Mouse (Mus musculus): ENCODE measurements around the gene Tmem161a. TPM values are rescaled to one million over a fixed set of nuclear protein-coding genes. Genes with fewer than 3 reads are reported as not detected.

Gene Tmem161a
- total and polyA plus RNA-seq, 2 experiments: 20.4 to 60.4 TPM

GRCm38 (mm10) chr8:70163316-70163715 lies 8.8 kb upstream of the Tmem161a start:
- Histone ChIP-seq H3K4me3 (ENCODE audit: insufficient read depth, low read depth, low read length) (no peak overlapping the region), H3K36me3 (ENCODE audit: control insufficient read depth, insufficient read depth, low read length) (no peaks in the 10 kb centered on the region), H3K4me1 (ENCODE audit: control insufficient read depth, insufficient read depth, low read length) (peaks cover 1% of the 10 kb centered on the region; the same call in 1 of the 2 replicates), H3K27ac (replicated peaks; ENCODE audit: insufficient read depth, low read depth, low read length) (no peak overlapping the region), H3K27me3 (ENCODE audit: control insufficient read depth, insufficient read depth, low read length) (peaks cover 9% of the 10 kb centered on the region; the same call in 1 of the 2 replicates), H3K9ac (ENCODE audit: low read depth, low read length) (no peak overlapping the region), H3K79me2 (ENCODE audit: control insufficient read depth, insufficient read depth, low read length) (no peaks in the 10 kb centered on the region)
- WGBS: 83% methylated on average over 3 of the region's 3 CpGs
- TF ChIP-seq POLR2A (IDR thresholded peaks at IDR 0.05; ENCODE audit: extremely low read depth, insufficient read depth, low read length) (no peak), CTCF (IDR thresholded peaks at IDR 0.05; ENCODE audit: low read depth, low read length) (no peak)
- DNase-seq (ENCODE audit: extremely low read depth, low read depth, low spot score): no peak

DNA sequence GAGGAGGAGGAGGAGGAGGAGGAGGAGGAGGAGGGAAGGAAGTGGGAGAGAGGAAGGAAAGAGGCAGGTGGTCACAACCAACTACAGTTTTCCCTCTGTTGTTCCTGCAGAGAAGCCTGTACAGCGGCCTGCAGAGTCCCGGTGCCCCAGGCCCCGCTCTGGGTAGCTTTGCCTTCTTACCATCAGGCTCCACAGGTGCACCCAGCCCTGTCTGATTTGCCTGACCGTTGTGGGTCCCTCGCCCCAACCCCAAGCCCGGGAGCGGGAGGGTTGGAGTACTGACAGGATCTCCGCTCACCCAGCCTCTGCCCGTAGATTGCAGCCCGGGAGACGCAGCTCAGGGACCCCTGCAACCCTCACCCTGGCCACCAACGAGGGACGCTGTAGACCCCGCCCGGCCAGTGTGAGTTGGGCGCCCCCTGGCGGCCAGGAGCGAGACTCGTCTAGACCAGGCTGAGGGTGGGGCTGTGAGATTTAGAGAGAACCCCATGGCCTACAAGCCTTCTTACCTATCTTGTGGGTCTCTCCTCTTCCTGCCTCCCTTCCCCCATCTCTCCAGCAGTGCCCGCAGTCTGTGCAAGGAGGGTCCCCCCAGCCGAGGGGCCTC lies 5.5 kb upstream of the Tmem161a start:
- H3K79me2 ChIP-seq (ENCODE audit: control insufficient read depth, insufficient read depth, low read length): no peaks in the 10 kb centered on the region
- no peak overlapping the region for H3K27ac ChIP-seq (replicated peaks; ENCODE audit: insufficient read depth, low read depth, low read length)
- 0 out of 2 replicates have a peak overlapping the region, but pooled peaks have one; percentile 45 for H3K9ac ChIP-seq (ENCODE audit: low read depth, low read length)
- peaks cover 9% of the 10 kb centered on the region; the same call in 1 of the 2 replicates for H3K27me3 ChIP-seq (ENCODE audit: control insufficient read depth, insufficient read depth, low read length)
- TF ChIP-seq CTCF (IDR thresholded peaks at IDR 0.05; ENCODE audit: low read depth, low read length) (peak; percentile 87), POLR2A (IDR thresholded peaks at IDR 0.05; ENCODE audit: extremely low read depth, insufficient read depth, low read length) (no peak)
- H3K4me1 ChIP-seq (ENCODE audit: control insufficient read depth, insufficient read depth, low read length): peaks cover 7% of the 10 kb centered on the region; the same call in 1 of the 2 replicates
- peak overlapping the region; percentile 18; the same call in 1 of the 2 replicates for H3K4me3 ChIP-seq (ENCODE audit: insufficient read depth, low read depth, low read length)
- WGBS: 3% methylated on average over 21 of the region's 21 CpGs
- no peak for DNase-seq (ENCODE audit: extremely low read depth, low read depth, low spot score)
- H3K36me3 ChIP-seq (ENCODE audit: control insufficient read depth, insufficient read depth, low read length): no peaks in the 10 kb centered on the region

DNA sequence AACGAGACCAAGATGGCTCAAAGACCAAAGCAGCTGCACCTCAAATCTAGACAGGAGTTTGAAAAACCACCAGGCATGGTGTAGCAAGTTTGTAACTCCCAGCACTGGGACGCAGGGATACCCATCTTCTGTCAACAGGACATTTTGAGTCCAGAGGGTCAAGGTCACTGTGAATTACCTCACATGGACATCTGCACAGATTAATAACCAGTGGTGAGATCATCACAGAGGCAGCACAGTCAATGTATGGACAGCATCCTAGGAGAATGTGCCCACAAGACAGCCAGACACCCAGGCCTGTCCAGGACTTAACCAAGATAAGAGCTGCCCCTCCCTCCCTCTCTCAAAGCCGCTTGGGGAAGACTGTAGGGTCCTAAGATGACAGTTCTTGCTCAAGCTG lies 2.0 kb upstream of the Tmem161a start:
- Histone ChIP-seq H3K27me3 (ENCODE audit: control insufficient read depth, insufficient read depth, low read length) (peaks cover 9% of the 10 kb centered on the region; the same call in 1 of the 2 replicates), H3K36me3 (ENCODE audit: control insufficient read depth, insufficient read depth, low read length) (no peaks in the 10 kb centered on the region), H3K79me2 (ENCODE audit: control insufficient read depth, insufficient read depth, low read length) (peaks cover 3% of the 10 kb centered on the region; the same call in 1 of the 2 replicates), H3K9ac (ENCODE audit: low read depth, low read length) (no peak overlapping the region), H3K4me1 (ENCODE audit: control insufficient read depth, insufficient read depth, low read length) (peaks cover 12% of the 10 kb centered on the region; the same call in 1 of the 2 replicates), H3K4me3 (ENCODE audit: insufficient read depth, low read depth, low read length) (no peak overlapping the region), H3K27ac (replicated peaks; ENCODE audit: insufficient read depth, low read depth, low read length) (no peak overlapping the region)
- 55% methylated on average over 3 of the region's 3 CpGs for WGBS
- DNase-seq (ENCODE audit: extremely low read depth, low read depth, low spot score): peak; percentile 42
- TF ChIP-seq POLR2A (IDR thresholded peaks at IDR 0.05; ENCODE audit: extremely low read depth, insufficient read depth, low read length): no peak
- TF ChIP-seq CTCF (IDR thresholded peaks at IDR 0.05; ENCODE audit: low read depth, low read length): no peak

- no peak overlapping the region for H3K27ac ChIP-seq (replicated peaks; ENCODE audit: insufficient read depth, low read depth, low read length)
- WGBS: 45% methylated on average over 3 of the region's 3 CpGs
- DNase-seq (ENCODE audit: extremely low read depth, low read depth, low spot score): no peak
- no peaks in the 10 kb centered on the region for H3K36me3 ChIP-seq (ENCODE audit: control insufficient read depth, insufficient read depth, low read length)
- TF ChIP-seq POLR2A (IDR thresholded peaks at IDR 0.05; ENCODE audit: extremely low read depth, insufficient read depth, low read length): no peak
- no peak for TF ChIP-seq CTCF (IDR thresholded peaks at IDR 0.05; ENCODE audit: low read depth, low read length)
- no peak overlapping the region for H3K9ac ChIP-seq (ENCODE audit: low read depth, low read length)
- H3K4me1 ChIP-seq (ENCODE audit: control insufficient read depth, insufficient read depth, low read length): peaks cover 12% of the 10 kb centered on the region; the same call in 1 of the 2 replicates
- H3K27me3 ChIP-seq (ENCODE audit: control insufficient read depth, insufficient read depth, low read length): peaks cover 4% of the 10 kb centered on the region; the same call in 1 of the 2 replicates
- peaks cover 3% of the 10 kb centered on the region; the same call in 1 of the 2 replicates for H3K79me2 ChIP-seq (ENCODE audit: control insufficient read depth, insufficient read depth, low read length)
- H3K4me3 ChIP-seq (ENCODE audit: insufficient read depth, low read depth, low read length): no peak overlapping the region
Observed at GRCm38 (mm10) chr8:70170748-70171147, 1.4 kb upstream of the Tmem161a start.

GRCm38 (mm10) chr8:70171240-70171639 lies 916 bp upstream of the Tmem161a start:
- Histone ChIP-seq H3K9ac (ENCODE audit: low read depth, low read length) (no peak overlapping the region), H3K79me2 (ENCODE audit: control insufficient read depth, insufficient read depth, low read length) (peaks cover 3% of the 10 kb centered on the region; the same call in 1 of the 2 replicates), H3K4me3 (ENCODE audit: insufficient read depth, low read depth, low read length) (no peak overlapping the region), H3K4me1 (ENCODE audit: control insufficient read depth, insufficient read depth, low read length) (peaks cover 12% of the 10 kb centered on the region; the same call in 1 of the 2 replicates), H3K27ac (replicated peaks; ENCODE audit: insufficient read depth, low read depth, low read length) (no peak overlapping the region), H3K36me3 (ENCODE audit: control insufficient read depth, insufficient read depth, low read length) (no peaks in the 10 kb centered on the region), H3K27me3 (ENCODE audit: control insufficient read depth, insufficient read depth, low read length) (no peaks in the 10 kb centered on the region)
- TF ChIP-seq CTCF (IDR thresholded peaks at IDR 0.05; ENCODE audit: low read depth, low read length) (no peak), POLR2A (IDR thresholded peaks at IDR 0.05; ENCODE audit: extremely low read depth, insufficient read depth, low read length) (no peak)
- DNase-seq (ENCODE audit: extremely low read depth, low read depth, low spot score): no peak
- 80% methylated on average over 7 of the region's 7 CpGs for WGBS

GRCm38 (mm10) chr8:70173320-70173719 lies 1.2 kb downstream of the Tmem161a start:
- DNase-seq (ENCODE audit: extremely low read depth, low read depth, low spot score): no peak
- Histone ChIP-seq H3K4me3 (ENCODE audit: insufficient read depth, low read depth, low read length) (no peak overlapping the region), H3K36me3 (ENCODE audit: control insufficient read depth, insufficient read depth, low read length) (no peaks in the 10 kb centered on the region), H3K9ac (ENCODE audit: low read depth, low read length) (no peak overlapping the region), H3K4me1 (ENCODE audit: control insufficient read depth, insufficient read depth, low read length) (peaks cover 10% of the 10 kb centered on the region; the same call in 1 of the 2 replicates), H3K27ac (replicated peaks; ENCODE audit: insufficient read depth, low read depth, low read length) (no peak overlapping the region), H3K79me2 (ENCODE audit: control insufficient read depth, insufficient read depth, low read length) (peaks cover 8% of the 10 kb centered on the region; the same call in 1 of the 2 replicates), H3K27me3 (ENCODE audit: control insufficient read depth, insufficient read depth, low read length) (no peaks in the 10 kb centered on the region)
- 63% methylated on average over 5 of the region's 5 CpGs for WGBS
- TF ChIP-seq POLR2A (IDR thresholded peaks at IDR 0.05; ENCODE audit: extremely low read depth, insufficient read depth, low read length): no peak
